Mouse (Mus musculus) forebrain, embryonic 10.5 days (tissue): ENCODE results near the gene Gigyf2. TPM values are rescaled to one million over a fixed set of nuclear protein-coding genes. Genes with fewer than 3 reads are reported as not detected.

ENCODE experiments used
- DNase-seq: peaks from one replicate; pipeline ENCODE4 v3.0.0-alpha.2; 2017; ENCODE audit warnings: low spot score; ENCODE audit errors: extremely low spot score
- H3K27ac ChIP-seq: fragments of 300-500 bp; sonication (generic); 2 replicates; pipeline ENCODE4 v1.5.1; 2016; ENCODE audit warnings: mild to moderate bottlenecking
- H3K27me3 ChIP-seq: fragments of 300-500 bp; sonication (generic); 2 replicates; pipeline ENCODE4 v1.6.1; 2016; ENCODE audit warnings: mild to moderate bottlenecking; ENCODE audit not compliant: poor library complexity, severe bottlenecking
- H3K36me3 ChIP-seq: fragments of 300-500 bp; sonication (generic); replicated peaks from 2 replicates; pipeline ENCODE4 v1.6.1; 2016; ENCODE audit warnings: mild to moderate bottlenecking, moderate library complexity
- H3K4me1 ChIP-seq: fragments of 300-500 bp; sonication (generic); 2 replicates; pipeline ENCODE4 v1.6.1; 2016
- H3K4me3 ChIP-seq: fragments of 300-500 bp; sonication (generic); 2 replicates; pipeline ENCODE4 v1.5.1; 2016; ENCODE audit warnings: mild to moderate bottlenecking, moderate library complexity
- H3K9me3 ChIP-seq: fragments of 300-500 bp; sonication (generic); 2 replicates; pipeline ENCODE4 v1.6.1; 2016; ENCODE audit warnings: mild to moderate bottlenecking, moderate library complexity
- WGBS: fragments of 180-500 bp; shearing (Covaris S2); methylation state at CpG from one replicate; pipeline ENCODE4 v1.1.7; 2016; 5-methylcytosine and 5-hydroxymethylcytosine counted together
- polyA plus RNA-seq: library from polyadenylated mRNA; unstranded; fragments of >200 nt; fragmentation: Nextera tagmentation; extraction: Ambion mirVana; gene quantifications from 2 replicates; pipeline ENCODE4 v1.2.1, GENCODE M21; 2016

The Gigyf2 gene
- polyA plus RNA-seq: 47.4 and 52.6 TPM in 2 replicates

DNA sequence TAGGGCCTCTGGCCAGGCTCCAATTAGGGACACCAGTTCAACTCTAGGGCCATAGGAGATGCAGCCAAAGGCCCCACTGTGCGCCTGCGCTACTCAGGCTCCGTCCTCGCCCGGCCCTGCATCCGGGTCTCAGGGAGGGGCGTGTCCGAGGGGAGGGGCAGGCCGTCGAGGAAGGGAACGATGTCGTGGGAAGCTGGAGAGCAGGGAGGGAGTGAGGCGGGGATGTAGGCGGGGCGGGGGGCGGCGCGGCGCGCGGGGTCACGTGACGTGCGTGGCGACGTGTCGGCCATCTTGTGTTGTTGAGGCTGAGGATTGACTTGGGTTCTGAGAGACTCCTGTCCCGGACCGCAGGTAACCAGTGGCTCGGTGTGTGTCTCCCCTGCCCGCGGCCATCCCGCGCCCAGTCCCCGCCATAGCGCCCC, at the start of gene Gigyf2:
TSS of gene Gigyf2 (plus strand) at position 257 of the 422 bp plus-strand sequence.
- Histone ChIP-seq H3K27me3 (no peaks in the 10 kb centered on the region), H3K9me3 (no peaks in the 10 kb centered on the region), H3K36me3 (peaks cover 23% of the 10 kb centered on the region), H3K4me1 (peaks cover 20% of the 10 kb centered on the region), H3K27ac (peak within 1 kb of the TSS; percentile 97), H3K4me3 (peak within 1 kb of the TSS; percentile 99)
- WGBS: 0% methylated on average over 33 of the region's 36 CpGs
- DNase-seq: peak; percentile 99

DNA sequence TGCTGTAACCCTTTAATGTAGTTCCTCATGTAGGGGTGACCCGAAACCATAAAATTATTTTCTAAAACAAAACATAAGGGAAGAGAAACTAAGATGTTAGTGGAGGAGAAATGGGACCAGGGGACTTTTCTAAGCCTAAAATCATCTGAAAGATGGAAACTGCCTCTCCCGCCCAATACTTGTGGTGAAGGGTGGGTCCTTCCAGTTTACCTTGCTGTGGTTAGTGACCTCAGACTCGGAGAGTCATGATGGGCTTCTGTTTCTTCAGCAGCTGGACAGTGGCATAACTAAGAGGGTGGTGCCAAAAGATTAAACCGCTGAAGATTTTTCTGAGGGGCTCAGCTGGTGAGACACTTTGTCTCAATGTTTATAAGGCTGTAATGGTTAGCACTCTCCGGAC, 46.5 kb upstream of the Gigyf2 start:
- WGBS: 86% methylated on average over 5 of the region's 5 CpGs
- H3K4me1 ChIP-seq: peaks cover 46% of the 10 kb centered on the region
- peaks cover 10% of the 10 kb centered on the region; the same call in 1 of the 2 replicates for H3K27me3 ChIP-seq
- DNase-seq: no peak
- no peak overlapping the region for H3K4me3 ChIP-seq
- H3K36me3 ChIP-seq: no peaks in the 10 kb centered on the region
- no peaks in the 10 kb centered on the region for H3K9me3 ChIP-seq
- H3K27ac ChIP-seq: no peak overlapping the region

DNA sequence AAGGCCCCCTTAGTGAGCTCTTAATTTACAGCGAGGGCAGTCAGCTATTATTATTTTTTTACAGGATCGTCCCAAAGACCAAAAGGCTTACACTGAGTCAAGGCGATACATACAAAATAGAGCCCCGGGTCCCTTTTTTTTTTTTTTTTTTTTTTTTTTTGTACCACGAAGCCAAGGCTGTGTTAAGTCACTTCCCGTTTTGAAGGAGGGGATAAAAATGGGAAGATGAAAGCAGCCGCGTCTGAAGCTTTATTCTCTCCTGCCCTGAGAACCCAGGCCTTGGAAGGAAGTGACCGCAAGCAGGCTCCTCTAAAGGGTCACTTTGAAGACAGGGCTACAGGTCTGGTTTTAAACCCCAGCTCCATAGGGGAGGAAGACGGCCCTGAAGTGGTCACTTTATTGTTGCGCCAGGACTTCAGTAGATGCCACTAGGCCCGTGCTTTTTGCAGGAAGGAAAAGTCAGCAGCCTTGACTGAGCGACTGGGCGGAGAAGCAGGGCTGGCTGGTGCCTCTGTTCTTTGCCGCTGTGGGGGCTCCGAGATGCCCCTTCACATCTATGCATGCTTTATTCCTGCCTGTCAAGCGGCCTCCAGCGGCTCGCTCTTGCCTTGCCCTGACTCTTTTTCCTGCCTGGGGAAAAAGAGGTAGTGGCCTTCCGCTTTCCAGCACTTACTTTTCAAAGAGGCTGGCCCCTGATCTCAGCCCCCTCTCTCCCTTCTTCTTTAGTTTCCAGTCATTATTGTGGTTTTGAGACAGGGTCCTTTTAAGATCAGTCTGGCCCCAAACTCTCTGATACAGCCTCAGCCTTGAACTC, 45.0 kb upstream of the Gigyf2 start:
- peaks cover 47% of the 10 kb centered on the region for H3K4me1 ChIP-seq
- WGBS: 13% methylated on average over 20 of the region's 20 CpGs
- no peaks in the 10 kb centered on the region for H3K36me3 ChIP-seq
- H3K9me3 ChIP-seq: no peaks in the 10 kb centered on the region
- peak; percentile 21 for DNase-seq
- H3K4me3 ChIP-seq: peak overlapping the region; percentile 27
- peaks cover 10% of the 10 kb centered on the region; the same call in 1 of the 2 replicates for H3K27me3 ChIP-seq
- H3K27ac ChIP-seq: 0 out of 2 replicates have a peak overlapping the region, but pooled peaks have one; percentile 49

DNA sequence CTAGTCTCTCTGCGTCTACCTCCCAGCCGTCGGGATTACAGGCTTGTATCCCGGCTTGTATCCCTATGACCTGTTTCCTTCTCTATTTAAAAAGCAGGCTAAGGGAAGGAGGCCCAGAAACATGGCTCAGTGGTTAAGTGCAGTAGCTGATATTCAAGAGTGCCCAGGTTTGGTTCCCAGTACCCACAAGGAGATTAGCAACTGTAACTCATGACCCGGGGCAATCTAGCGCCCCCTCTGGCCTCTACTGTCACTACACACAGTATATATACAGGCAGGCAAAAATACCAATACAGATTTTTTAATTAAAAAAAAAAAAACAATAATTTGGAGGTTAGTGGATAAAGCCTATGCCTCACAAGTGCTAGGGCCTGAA, 44.4 kb upstream of the Gigyf2 start:
- DNase-seq: no peak

DNA sequence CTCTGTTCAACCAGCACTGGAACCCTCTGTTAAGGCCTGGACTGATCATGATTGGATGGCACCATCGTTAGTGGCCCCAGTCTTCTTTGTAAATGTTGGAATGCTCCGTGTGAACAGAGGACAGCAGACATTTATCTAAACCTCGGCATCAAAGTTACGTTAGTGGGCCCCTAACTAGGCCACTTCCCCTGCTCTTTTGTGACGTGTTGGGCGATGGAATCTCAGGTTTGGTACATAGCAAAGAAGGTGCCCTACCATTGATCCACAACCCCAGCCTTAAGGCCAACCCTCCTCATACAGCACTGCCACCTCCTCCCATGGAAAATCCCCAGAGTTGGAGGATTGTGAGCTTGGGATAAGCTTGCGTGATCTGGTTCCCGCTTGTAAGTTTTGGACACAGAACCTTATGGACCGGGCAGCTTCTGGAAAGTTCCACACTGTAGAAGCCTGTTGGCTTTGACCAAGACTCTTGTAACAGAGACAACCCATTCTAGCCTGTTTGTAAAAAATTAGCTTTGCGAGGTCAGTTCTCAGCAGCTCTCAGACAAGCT, 43.3 kb upstream of the Gigyf2 start:
- no peaks in the 10 kb centered on the region for H3K36me3 ChIP-seq
- no peak overlapping the region for H3K4me3 ChIP-seq
- H3K4me1 ChIP-seq: peaks cover 37% of the 10 kb centered on the region
- peaks cover 10% of the 10 kb centered on the region; the same call in 1 of the 2 replicates for H3K27me3 ChIP-seq
- 0 out of 2 replicates have a peak overlapping the region, but pooled peaks have one; percentile 40 for H3K27ac ChIP-seq
- no peak for DNase-seq
- 78% methylated on average over 10 of the region's 10 CpGs for WGBS
- no peaks in the 10 kb centered on the region for H3K9me3 ChIP-seq

More for the DNA sequence above, 44.4 kb upstream of the Gigyf2 start:
- Histone ChIP-seq H3K9me3 (no peaks in the 10 kb centered on the region), H3K4me3 (no peak overlapping the region), H3K36me3 (no peaks in the 10 kb centered on the region), H3K4me1 (peaks cover 47% of the 10 kb centered on the region), H3K27ac (0 out of 2 replicates have a peak overlapping the region, but pooled peaks have one; percentile 49), H3K27me3 (peaks cover 10% of the 10 kb centered on the region; the same call in 1 of the 2 replicates)
- 72% methylated on average over 6 of the region's 6 CpGs for WGBS

DNA sequence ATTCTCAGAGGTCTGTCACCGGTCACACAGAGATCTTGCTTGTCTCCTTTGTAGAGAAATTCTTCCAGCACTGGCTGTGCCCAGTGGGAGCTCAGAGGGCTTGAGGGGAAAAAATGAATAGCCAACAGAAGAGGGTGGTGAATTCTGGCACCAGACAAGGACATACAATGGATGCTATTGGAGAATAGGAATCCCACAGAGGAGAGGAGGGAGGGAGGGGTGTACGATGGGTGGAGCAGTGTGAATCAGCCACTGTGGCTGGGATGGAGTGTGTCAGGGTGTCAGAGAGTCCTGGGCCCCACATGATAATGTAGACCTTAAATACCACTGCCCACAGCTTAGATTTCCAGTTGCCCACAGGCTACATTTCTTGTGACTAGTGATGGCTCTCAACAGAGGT, 39.7 kb upstream of the Gigyf2 start:
- Histone ChIP-seq H3K4me1 (peaks cover 23% of the 10 kb centered on the region), H3K9me3 (no peaks in the 10 kb centered on the region), H3K27me3 (peaks cover 10% of the 10 kb centered on the region; the same call in 1 of the 2 replicates), H3K27ac (no peak overlapping the region), H3K36me3 (no peaks in the 10 kb centered on the region), H3K4me3 (no peak overlapping the region)
- DNase-seq: no peak
- 70% methylated on average over 2 of the region's 2 CpGs for WGBS

DNA sequence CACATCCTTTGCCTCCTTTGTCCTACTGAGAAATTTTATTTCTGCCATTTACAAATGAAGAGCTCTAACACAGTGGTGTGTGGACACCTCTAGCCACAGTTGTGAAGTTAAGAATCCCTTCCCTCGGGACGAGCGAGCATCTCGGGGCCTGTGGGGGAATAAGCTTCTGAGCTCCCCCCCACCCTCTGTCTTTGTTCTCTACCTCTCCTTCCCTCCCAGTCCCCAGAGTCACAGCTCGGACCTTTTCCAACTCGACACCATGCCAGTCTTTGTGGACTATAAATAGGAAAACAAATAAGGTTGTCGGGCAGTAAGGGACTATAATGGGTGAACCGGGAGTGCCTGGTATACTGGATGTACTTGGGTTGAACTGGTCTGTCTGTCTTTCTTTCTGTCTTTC, 35.4 kb upstream of the Gigyf2 start:
- no peaks in the 10 kb centered on the region for H3K9me3 ChIP-seq
- no peaks in the 10 kb centered on the region for H3K36me3 ChIP-seq
- no peaks in the 10 kb centered on the region for H3K27me3 ChIP-seq
- no peak overlapping the region for H3K4me3 ChIP-seq
- no peak for DNase-seq
- no peak overlapping the region for H3K27ac ChIP-seq
- WGBS: 76% methylated on average over 8 of the region's 8 CpGs
- peaks cover 10% of the 10 kb centered on the region for H3K4me1 ChIP-seq

DNA sequence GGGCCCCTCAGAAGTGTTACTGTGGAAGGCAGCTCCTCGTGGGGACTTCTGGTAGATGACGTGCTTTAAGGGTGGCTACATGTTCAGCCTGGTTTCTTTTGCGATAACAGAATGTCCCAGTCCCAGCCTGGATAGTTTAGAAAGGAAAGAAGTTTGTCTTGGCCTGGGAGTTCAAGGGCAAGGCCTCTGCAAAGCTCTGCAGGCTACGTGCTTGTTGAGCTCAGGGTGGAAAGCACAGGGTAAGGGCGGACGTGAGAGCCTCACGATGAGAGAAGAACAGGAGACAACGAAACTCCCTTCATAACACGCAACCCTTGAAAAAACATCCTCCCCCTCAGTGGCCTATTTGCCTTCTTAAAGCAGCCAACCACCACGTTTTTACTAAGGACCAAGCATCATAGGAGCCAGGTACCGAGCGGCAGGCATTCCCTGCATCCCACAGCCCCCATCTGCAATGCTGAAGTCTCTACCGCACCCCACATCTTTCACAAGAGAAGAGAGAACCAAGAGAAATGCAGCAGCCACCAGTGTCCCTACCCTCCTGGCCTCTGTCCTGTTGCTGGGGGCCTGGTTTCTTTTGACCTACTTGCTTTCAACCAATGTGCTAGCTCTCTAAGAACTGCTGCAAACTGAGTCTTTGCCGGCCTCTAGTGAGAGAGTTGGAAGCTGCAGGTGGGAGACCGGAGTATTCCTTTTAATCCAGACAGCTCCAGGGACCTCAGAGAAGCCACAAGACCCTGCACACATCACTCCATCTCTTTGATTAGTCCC, 34.2 kb upstream of the Gigyf2 start:
- H3K36me3 ChIP-seq: no peaks in the 10 kb centered on the region
- no peak for DNase-seq
- H3K4me3 ChIP-seq: no peak overlapping the region
- H3K4me1 ChIP-seq: peaks cover 4% of the 10 kb centered on the region; the same call in 1 of the 2 replicates
- no peaks in the 10 kb centered on the region for H3K27me3 ChIP-seq
- H3K9me3 ChIP-seq: no peaks in the 10 kb centered on the region
- 61% methylated on average over 15 of the region's 15 CpGs for WGBS
- no peak overlapping the region for H3K27ac ChIP-seq

DNA sequence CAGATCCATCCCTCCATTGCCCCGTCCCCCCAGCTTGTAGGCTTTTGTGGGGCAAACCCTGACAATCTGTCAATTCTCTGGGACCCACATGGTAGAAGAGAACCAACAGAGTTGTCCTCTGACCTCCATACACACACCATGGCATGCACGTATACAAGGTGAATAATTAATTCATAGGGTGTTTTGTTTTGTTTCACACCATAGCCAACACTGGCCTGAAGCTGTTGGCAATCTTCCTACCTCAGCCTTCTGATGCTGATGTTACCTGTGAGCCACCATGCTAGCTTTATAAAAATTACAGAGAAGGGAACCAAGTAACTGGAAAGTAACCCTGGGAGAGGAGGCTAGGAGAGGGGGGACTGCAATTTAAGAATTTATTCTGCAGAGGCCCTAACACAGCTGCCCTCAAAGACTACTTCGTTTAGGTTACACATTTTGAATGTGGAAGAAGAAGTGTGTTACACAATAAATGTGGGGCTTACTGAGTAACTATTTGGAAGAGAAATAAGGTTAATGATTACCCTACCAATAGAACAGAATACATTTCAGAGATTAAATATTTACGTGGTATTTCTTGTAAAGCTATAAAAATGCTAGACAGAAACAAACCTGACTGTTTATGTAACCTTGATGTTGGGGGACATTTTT, 32.6 kb upstream of the Gigyf2 start:
- Histone ChIP-seq H3K36me3 (no peaks in the 10 kb centered on the region), H3K4me3 (no peak overlapping the region), H3K27ac (no peak overlapping the region), H3K9me3 (no peaks in the 10 kb centered on the region), H3K4me1 (peaks cover 4% of the 10 kb centered on the region; the same call in 1 of the 2 replicates), H3K27me3 (no peaks in the 10 kb centered on the region)
- no peak for DNase-seq
- WGBS: 78% methylated on average over 4 of the region's 4 CpGs

DNA sequence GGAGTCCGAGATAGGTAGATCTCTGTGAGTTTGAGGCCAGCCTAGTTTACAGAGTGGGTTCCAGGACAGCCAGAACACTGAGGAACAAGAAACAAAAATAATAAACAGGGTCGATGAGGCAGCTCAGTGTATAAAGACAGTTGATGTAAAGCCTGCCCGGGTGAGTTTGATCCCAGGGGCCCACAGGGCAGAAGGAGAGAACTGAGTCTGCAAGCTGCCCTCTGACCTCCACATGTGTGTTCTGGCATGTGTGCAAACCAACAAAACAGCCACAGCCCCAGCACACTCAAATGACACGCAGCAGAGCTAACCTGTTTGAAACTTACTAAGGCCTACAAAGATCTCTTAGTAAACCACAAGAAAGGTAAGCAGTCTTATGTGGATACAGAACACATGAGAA, 31.8 kb upstream of the Gigyf2 start:
- WGBS: 85% methylated on average over 4 of the region's 4 CpGs
- H3K4me3 ChIP-seq: no peak overlapping the region
- H3K27me3 ChIP-seq: no peaks in the 10 kb centered on the region
- no peaks in the 10 kb centered on the region for H3K9me3 ChIP-seq
- no peak for DNase-seq
- no peak overlapping the region for H3K27ac ChIP-seq
- no peaks in the 10 kb centered on the region for H3K36me3 ChIP-seq
- H3K4me1 ChIP-seq: peaks cover 4% of the 10 kb centered on the region; the same call in 1 of the 2 replicates

DNA sequence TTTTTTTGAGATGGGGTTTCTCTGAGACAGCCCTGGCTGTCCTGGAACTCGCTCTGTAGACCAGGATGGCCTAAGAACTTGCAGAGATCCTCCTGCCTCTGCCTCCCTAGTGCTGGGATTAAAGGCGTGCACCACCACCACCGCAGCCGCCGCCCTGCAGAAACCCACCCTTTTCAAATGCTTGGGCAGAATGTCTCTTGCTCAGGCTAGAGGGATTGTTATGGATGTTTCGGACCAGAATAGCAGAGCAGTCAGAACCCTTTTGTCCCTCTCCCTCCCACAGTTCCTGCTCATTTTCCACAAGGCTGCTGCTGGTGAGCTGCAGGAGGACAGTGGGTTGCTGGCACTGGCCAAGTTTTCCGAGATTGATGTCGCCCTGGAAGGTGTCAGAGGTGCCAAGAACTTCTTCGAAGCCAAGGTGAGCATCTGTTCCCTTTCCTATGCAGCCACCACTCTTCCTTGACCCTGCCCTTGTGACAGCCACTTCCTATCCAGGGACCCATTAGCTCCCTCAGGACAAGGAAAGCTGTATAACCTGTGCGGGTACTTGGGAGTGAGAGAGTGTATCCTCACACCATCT, 29.4 kb upstream of the Gigyf2 start:
- Histone ChIP-seq H3K4me3 (no peak overlapping the region), H3K27me3 (no peaks in the 10 kb centered on the region), H3K36me3 (no peaks in the 10 kb centered on the region), H3K27ac (no peak overlapping the region), H3K4me1 (peaks cover 3% of the 10 kb centered on the region; the same call in 1 of the 2 replicates), H3K9me3 (no peaks in the 10 kb centered on the region)
- 89% methylated on average over 10 of the region's 10 CpGs for WGBS
- no peak for DNase-seq
